Mouse (Mus musculus): ENCODE measurements at regions not wholly inside any gene's neighbourhood (a gene's known extent, or its start where the extent isn't known, plus 50 kb on each side); places are given as distances from the start of the nearest gene placed in this dataset.
A peak's percentile ranks its signal among the peaks of the same experiment; 100 is the strongest.

- DNase-seq: peak; percentile 21
These were observed 1536.7 kb upstream of the Flrt2 start for GRCm38 (mm10) chr12:94155110-94155858.

- no peak for DNase-seq
These were observed 1509.7 kb upstream of the Flrt2 start for GRCm38 (mm10) chr12:94182358-94182757.

- DNase-seq: peak; percentile 63
These were observed 1501.4 kb upstream of the Flrt2 start for GRCm38 (mm10) chr12:94190620-94191081.

GRCm38 (mm10) chr12:94217906-94218305 lies 1474.1 kb upstream of the Flrt2 start:
- DNase-seq: peak; percentile 24

GRCm38 (mm10) chr12:94229894-94230293 lies 1462.1 kb upstream of the Flrt2 start:
- DNase-seq: no peak

GRCm38 (mm10) chr12:94245366-94245765 lies 1446.7 kb upstream of the Flrt2 start:
- no peak for DNase-seq

- no peak for DNase-seq
These were observed 1444.7 kb upstream of the Flrt2 start for GRCm38 (mm10) chr12:94247362-94247761.

GRCm38 (mm10) chr12:94252957-94253633 lies 1438.9 kb upstream of the Flrt2 start:
- DNase-seq: peak; percentile 9

GRCm38 (mm10) chr12:94280946-94281345 lies 1411.1 kb upstream of the Flrt2 start:
- peak; percentile 11 for DNase-seq

- no peak for DNase-seq
These were observed 1409.1 kb upstream of the Flrt2 start for GRCm38 (mm10) chr12:94282931-94283330.

GRCm38 (mm10) chr12:94283572-94283971 lies 1408.5 kb upstream of the Flrt2 start:
- DNase-seq: no peak

GRCm38 (mm10) chr12:94297864-94298263 lies 1394.2 kb upstream of the Flrt2 start:
- DNase-seq: no peak

GRCm38 (mm10) chr12:94332351-94332750 lies 1359.7 kb upstream of the Flrt2 start:
- DNase-seq: no peak

- no peak for DNase-seq
These were observed 1357.4 kb upstream of the Flrt2 start for GRCm38 (mm10) chr12:94334671-94335070.

GRCm38 (mm10) chr12:94349623-94350156 lies 1342.3 kb upstream of the Flrt2 start:
- DNase-seq: no peak

- no peak for DNase-seq
These were observed 1327.8 kb upstream of the Flrt2 start for GRCm38 (mm10) chr12:94364269-94364668.

- no peak for DNase-seq
These were observed 1292.0 kb upstream of the Flrt2 start for GRCm38 (mm10) chr12:94399991-94400390.

GRCm38 (mm10) chr12:94420918-94421317 lies 1271.1 kb upstream of the Flrt2 start:
- DNase-seq: peak; percentile 56

- no peak for DNase-seq
These were observed 1270.3 kb upstream of the Flrt2 start for GRCm38 (mm10) chr12:94421743-94422142.

- DNase-seq: no peak
These were observed 1267.6 kb upstream of the Flrt2 start for GRCm38 (mm10) chr12:94424340-94424981.

GRCm38 (mm10) chr12:94449517-94449916 lies 1242.5 kb upstream of the Flrt2 start:
- no peak for DNase-seq

GRCm38 (mm10) chr12:94468027-94468426 lies 1224.0 kb upstream of the Flrt2 start:
- DNase-seq: no peak

GRCm38 (mm10) chr12:94468609-94469008 lies 1223.4 kb upstream of the Flrt2 start:
- no peak for DNase-seq

Data from heart, postnatal 4 days (tissue).